11 mouse cellular contexts compared by ENCODE assay signal in genomic region chr14:46240046-46240800, GRCm38 (mm10).
DNase-seq lines count a peak whose midpoint lies in the region; ATAC-seq and TF ChIP-seq lines count a peak whose summit lies in the region.
"Had no signal": no experiment of that assay in that cellular context is flagged by ENCODE, and none has a peak within 500 bp of the region (broad histone marks: within the 10 kb centered on the region; RNA-seq: fewer than 3 reads in every experiment).

No protein-coding gene starts in this region.

- no peaks in the 10 kb centered on the region for H3K9me3 ChIP-seq in forebrain, embryonic 15.5 days
- H3K9me3 ChIP-seq in forebrain, embryonic 16.5 days (ENCODE audit: control insufficient read depth, low read length) = no peaks in the 10 kb centered on the region
- no peaks in the 10 kb centered on the region for H3K9me3 ChIP-seq in midbrain, embryonic 11.5 days (ENCODE audit: control insufficient read depth, low read length)
- no peaks in the 10 kb centered on the region for H3K9me3 ChIP-seq in midbrain, postnatal 0 days (ENCODE audit: low read length)
- no peaks in the 10 kb centered on the region for H3K9me3 ChIP-seq in midbrain, embryonic 10.5 days (replicated peaks)
- H3K9me3 ChIP-seq: liver, embryonic 15.5 days had no signal

- H3K4me2 ChIP-seq in forebrain, embryonic 15.5 days (replicated peaks) = no peak overlapping the region
- no peak overlapping the region for H3K4me2 ChIP-seq in forebrain, embryonic 16.5 days (ENCODE audit: low read length)
- no peak overlapping the region for H3K4me2 ChIP-seq in midbrain, embryonic 11.5 days
- no peak overlapping the region for H3K4me2 ChIP-seq in midbrain, postnatal 0 days (ENCODE audit: low read depth, low read length, poor library complexity, severe bottlenecking)
- H3K4me2 ChIP-seq: liver, embryonic 15.5 days had no signal

- peak; percentile 45 for DNase-seq in midbrain, embryonic 11.5 days (ENCODE audit: low spot score, missing footprints)
- DNase-seq in midbrain, postnatal 0 days (ENCODE audit: low spot score) = no peak
- peak; percentile 37 for DNase-seq in kidney, adult 2 months
- peak; percentile 54 for DNase-seq in skeletal muscle tissue, adult 2 months (ENCODE audit: low read depth, low spot score)
- DNase-seq in midbrain, embryonic 10.5 days (ENCODE audit: low spot score) = no peak
- DNase-seq: right cerebral cortex, postnatal 4 days had no signal

- TF ChIP-seq CTCF in midbrain, postnatal 0 days (IDR thresholded peaks at IDR 0.05) = no peak
- TF ChIP-seq CTCF in kidney, adult 2 months (conservative IDR thresholded peaks at IDR 0.05; ENCODE audit: insufficient read depth, insufficient read length, low read depth, low read length) = no peak

- no peak overlapping the region for H3K27ac ChIP-seq in forebrain, embryonic 15.5 days (replicated peaks)
- H3K27ac ChIP-seq in forebrain, embryonic 16.5 days (ENCODE audit: low read length) = no peak overlapping the region
- H3K27ac ChIP-seq in midbrain, embryonic 11.5 days (ENCODE audit: low read depth, low read length) = no peak overlapping the region
- no peak overlapping the region for H3K27ac ChIP-seq in midbrain, postnatal 0 days (ENCODE audit: low read depth, low read length)
- H3K27ac ChIP-seq in kidney, adult 2 months (ENCODE audit: insufficient read depth, low read depth, low read length) = peak overlapping the region; percentile 63
- no peak overlapping the region for H3K27ac ChIP-seq in midbrain, embryonic 10.5 days (replicated peaks)
- H3K27ac ChIP-seq: layer of hippocampus, adult 2 months; liver, embryonic 15.5 days had no signal

- no peaks in the 10 kb centered on the region for H3K36me3 ChIP-seq in forebrain, embryonic 15.5 days
- no peaks in the 10 kb centered on the region for H3K36me3 ChIP-seq in forebrain, embryonic 16.5 days (ENCODE audit: control insufficient read depth, insufficient read depth)
- no peaks in the 10 kb centered on the region for H3K36me3 ChIP-seq in midbrain, embryonic 11.5 days (ENCODE audit: control insufficient read depth, insufficient read depth, low read length)
- no peaks in the 10 kb centered on the region for H3K36me3 ChIP-seq in midbrain, postnatal 0 days (ENCODE audit: insufficient read depth, low read length)
- no peaks in the 10 kb centered on the region for H3K36me3 ChIP-seq in kidney, adult 2 months (ENCODE audit: control insufficient read depth, insufficient read depth, low read length)
- H3K36me3 ChIP-seq in midbrain, embryonic 10.5 days = no peaks in the 10 kb centered on the region
- H3K36me3 ChIP-seq: liver, embryonic 15.5 days had no signal

- no peak for TF ChIP-seq POLR2A in kidney, adult 2 months (IDR thresholded peaks at IDR 0.05; ENCODE audit: low read depth, low read length)

- H3K4me1 ChIP-seq in forebrain, embryonic 15.5 days = no peaks in the 10 kb centered on the region
- H3K4me1 ChIP-seq in forebrain, embryonic 16.5 days (replicated peaks; ENCODE audit: control insufficient read depth, insufficient read depth, low read length) = no peaks in the 10 kb centered on the region
- H3K4me1 ChIP-seq in midbrain, embryonic 11.5 days (ENCODE audit: control insufficient read depth, insufficient read depth, low read length) = no peaks in the 10 kb centered on the region
- no peaks in the 10 kb centered on the region for H3K4me1 ChIP-seq in midbrain, postnatal 0 days (ENCODE audit: insufficient read depth, low read length)
- H3K4me1 ChIP-seq in kidney, adult 2 months (ENCODE audit: control insufficient read depth, insufficient read depth, low read length) = no peaks in the 10 kb centered on the region
- no peaks in the 10 kb centered on the region for H3K4me1 ChIP-seq in midbrain, embryonic 10.5 days
- H3K4me1 ChIP-seq: liver, embryonic 15.5 days had no signal

- ATAC-seq in forebrain, embryonic 15.5 days (replicated peaks) = 0 out of 2 replicates have a peak, but pooled peaks have one; percentile 35
- ATAC-seq in forebrain, embryonic 16.5 days = no peak
- ATAC-seq in midbrain, embryonic 11.5 days (ENCODE audit: low FRiP score) = no peak
- ATAC-seq in midbrain, postnatal 0 days (ENCODE audit: low FRiP score) = no peak
- ATAC-seq in megakaryocyte-erythroid progenitor cell, adult 5-6 weeks (replicated peaks; ENCODE audit: low FRiP score, low TSS enrichment, poor library complexity, severe bottlenecking) = no peak

- 84% methylated on average over 15 of the region's 15 CpGs for WGBS in forebrain, embryonic 15.5 days
- 79% methylated on average over 15 of the region's 15 CpGs for WGBS in forebrain, embryonic 16.5 days
- 89% methylated on average over 15 of the region's 15 CpGs for WGBS in midbrain, embryonic 11.5 days
- 84% methylated on average over 15 of the region's 15 CpGs for WGBS in midbrain, postnatal 0 days
- 73% methylated on average over 15 of the region's 15 CpGs for WGBS in kidney, adult 2 months
- 92% methylated on average over 15 of the region's 15 CpGs for WGBS in midbrain, embryonic 10.5 days

- H3K4me3 ChIP-seq in forebrain, embryonic 15.5 days = no peak overlapping the region
- no peak overlapping the region for H3K4me3 ChIP-seq in forebrain, embryonic 16.5 days (replicated peaks; ENCODE audit: low read length)
- no peak overlapping the region for H3K4me3 ChIP-seq in midbrain, embryonic 11.5 days (ENCODE audit: low read depth, low read length)
- H3K4me3 ChIP-seq in midbrain, postnatal 0 days (ENCODE audit: low read depth, low read length) = no peak overlapping the region
- no peak overlapping the region for H3K4me3 ChIP-seq in kidney, adult 2 months (ENCODE audit: insufficient read depth, low read depth, low read length)
- no peak overlapping the region for H3K4me3 ChIP-seq in midbrain, embryonic 10.5 days
- H3K4me3 ChIP-seq: layer of hippocampus, adult 2 months; liver, embryonic 15.5 days had no signal

- H3K27me3 ChIP-seq in forebrain, embryonic 15.5 days = no peaks in the 10 kb centered on the region
- H3K27me3 ChIP-seq in forebrain, embryonic 16.5 days (replicated peaks; ENCODE audit: control insufficient read depth, insufficient read depth, low read length) = no peaks in the 10 kb centered on the region
- H3K27me3 ChIP-seq in midbrain, embryonic 11.5 days (ENCODE audit: control insufficient read depth, insufficient read depth, low read length) = no peaks in the 10 kb centered on the region
- no peaks in the 10 kb centered on the region for H3K27me3 ChIP-seq in midbrain, postnatal 0 days (ENCODE audit: insufficient read depth, low read length)
- H3K27me3 ChIP-seq in kidney, adult 2 months (replicated peaks; ENCODE audit: control insufficient read depth, insufficient read depth, low read length) = no peaks in the 10 kb centered on the region
- no peaks in the 10 kb centered on the region for H3K27me3 ChIP-seq in midbrain, embryonic 10.5 days (ENCODE audit: low read depth, poor library complexity, severe bottlenecking)
- H3K27me3 ChIP-seq: liver, embryonic 15.5 days had no signal

- no peak overlapping the region for H3K9ac ChIP-seq in forebrain, embryonic 15.5 days (replicated peaks)
- no peak overlapping the region for H3K9ac ChIP-seq in forebrain, embryonic 16.5 days (replicated peaks; ENCODE audit: low read depth, low read length)
- H3K9ac ChIP-seq in midbrain, embryonic 11.5 days (ENCODE audit: low read length) = no peak overlapping the region
- H3K9ac ChIP-seq in midbrain, postnatal 0 days (replicated peaks; ENCODE audit: low read length, poor library complexity, severe bottlenecking) = no peak overlapping the region
- H3K9ac ChIP-seq: liver, embryonic 15.5 days had no signal

Comparison
In these comparisons a context has a peak if more than half of its experiments do, and no peak if none do; other contexts are left out.
1. DNase-seq: peak in midbrain, embryonic 11.5 days (single experiment), kidney, adult 2 months (single experiment) and skeletal muscle tissue, adult 2 months (single experiment); none in midbrain, postnatal 0 days (single experiment) and midbrain, embryonic 10.5 days (single experiment).